Mouse (Mus musculus) embryonic fibroblast, embryonic 13.5 days (primary cell): ENCODE data around the gene Zfp141.

ENCODE experiments used
- CTCF ChIP-seq: IDR thresholded peaks from 2 replicates; pipeline ENCODE4 v1.5.1; 2011; ENCODE audit warnings: mild to moderate bottlenecking, control low read depth, low read length, moderate library complexity, borderline replicate concordance; ENCODE audit not compliant: insufficient read depth
- POLR2A ChIP-seq: IDR thresholded peaks from 2 replicates; pipeline ENCODE4 v1.6.1; 2011; ENCODE audit warnings: low read depth, mild to moderate bottlenecking, control low read depth, low read length, moderate library complexity

- TF ChIP-seq POLR2A (no peak), CTCF (no peak)
Measured at GRCm38 (mm10) chr7:42496202-42496601, 9.3 kb downstream of the Zfp141 start.
